Mouse (Mus musculus) midbrain, postnatal 0 days (tissue): ENCODE results near the gene Fam186a. TPM values are rescaled to one million over a fixed set of nuclear protein-coding genes. Genes with fewer than 3 reads are reported as not detected.
"Not testable (repeated sequence)": the region's sequence is repeated elsewhere in the genome, so short reads cannot be mapped to it uniquely, and the experiment has no call there.

Experiments used
- ATAC-seq: fragments of 200-750 bp; cut with Nextera tagmentation; 2 replicates; pipeline ENCODE4 v1.8.0; 2017; ENCODE audit warnings: moderate number of reproducible peaks, mild to moderate bottlenecking, moderate TSS enrichment, moderate library complexity; ENCODE audit not compliant: low FRiP score
- DNase-seq: peaks from one replicate; pipeline ENCODE4 v3.0.0-alpha.2; 2015; ENCODE audit warnings: low spot score
- H3K27ac ChIP-seq: fragments of 300-500 bp; sonication (generic); 2 replicates; pipeline ENCODE4 v1.5.1; 2014; ENCODE audit warnings: low read depth, mild to moderate bottlenecking, low read length, mixed read lengths
- H3K27me3 ChIP-seq: fragments of 300-500 bp; sonication (generic); 2 replicates; pipeline ENCODE4 v1.6.1; 2014; ENCODE audit warnings: low read length, control low read depth, mixed read lengths; ENCODE audit not compliant: insufficient read depth
- H3K36me3 ChIP-seq: fragments of 300-500 bp; sonication (generic); 2 replicates; pipeline ENCODE4 v1.6.1; 2014; ENCODE audit warnings: low read length, control low read depth, mixed read lengths; ENCODE audit not compliant: insufficient read depth
- H3K4me1 ChIP-seq: fragments of 300-500 bp; sonication (generic); 2 replicates; pipeline ENCODE4 v1.6.1; 2014; ENCODE audit warnings: mild to moderate bottlenecking, control low read depth, antibody characterized with exemption, low read length, mixed read lengths; ENCODE audit not compliant: insufficient read depth
- H3K4me2 ChIP-seq: fragments of 300-500 bp; sonication (generic); 2 replicates; pipeline ENCODE4 v1.6.1; 2014; ENCODE audit warnings: low read depth, mild to moderate bottlenecking, low read length, mixed read lengths; ENCODE audit not compliant: poor library complexity, severe bottlenecking
- H3K4me3 ChIP-seq: fragments of 300-500 bp; sonication (generic); 2 replicates; pipeline ENCODE4 v1.5.1; 2014; ENCODE audit warnings: low read depth, mild to moderate bottlenecking, low read length, moderate library complexity
- H3K9ac ChIP-seq: fragments of 300-500 bp; sonication (generic); replicated peaks from 2 replicates; pipeline ENCODE4 v1.6.1; 2014; ENCODE audit warnings: mild to moderate bottlenecking, low read length, moderate library complexity, mixed read lengths; ENCODE audit not compliant: poor library complexity, severe bottlenecking
- H3K9me3 ChIP-seq: fragments of 300-500 bp; sonication (generic); 2 replicates; pipeline ENCODE4 v1.6.1; 2016; ENCODE audit warnings: low read length, control low read depth
- CTCF ChIP-seq: IDR thresholded peaks from 2 replicates; pipeline ENCODE4 v1.5.1; 2016; ENCODE audit warnings: antibody characterized with exemption, mild to moderate bottlenecking
- WGBS: fragments of 180-500 bp; shearing (Covaris S2); extraction: QIAGEN DNeasy Blood & Tissue Kit; methylation state at CpG from one replicate; pipeline ENCODE4 v1.1.7; 2014; 5-methylcytosine and 5-hydroxymethylcytosine counted together
- polyA plus RNA-seq: library from polyadenylated mRNA; unstranded; fragments of >200 nt; fragmentation: Nextera tagmentation; extraction: Ambion mirVana; gene quantifications from 2 replicates; pipeline ENCODE4 v1.2.1, GENCODE M21; 2015
- total RNA-seq: library from RNA; depleted of rRNA; stranded (reverse); fragments of >200 nt; gene quantifications from 2 replicates; pipeline ENCODE4 v1.2.3, GENCODE M21; 2014

Fam186a gene
- total and polyA plus RNA-seq, 2 experiments from 2014 or later, result not detected

GRCm38 (mm10) chr15:99890412-99891236, 76.2 kb downstream of the Fam186a start:
- 60% methylated on average over 19 of the region's 19 CpGs for WGBS
- H3K27me3 ChIP-seq, result no peaks in the 10 kb centered on the region
- no peak overlapping the region for H3K27ac ChIP-seq
- DNase-seq, result no peak
- TF ChIP-seq CTCF, result no peak
- H3K4me2 ChIP-seq, result no peak overlapping the region
- no peaks in the 10 kb centered on the region for H3K36me3 ChIP-seq
- no peaks in the 10 kb centered on the region for H3K9me3 ChIP-seq
- no peak for ATAC-seq
- no peak overlapping the region for H3K4me3 ChIP-seq
- H3K4me1 ChIP-seq, result 0 out of 2 replicates have a peak, but pooled peaks cover 3% of the 10 kb centered on the region
- H3K9ac ChIP-seq, result no peak overlapping the region

- Histone ChIP-seq H3K9ac (no peak overlapping the region), H3K27ac (no peak overlapping the region), H3K9me3 (no peaks in the 10 kb centered on the region), H3K27me3 (no peaks in the 10 kb centered on the region), H3K4me2 (no peak overlapping the region), H3K4me1 (0 out of 2 replicates have a peak, but pooled peaks cover 3% of the 10 kb centered on the region), H3K4me3 (no peak overlapping the region), H3K36me3 (no peaks in the 10 kb centered on the region)
- 38% methylated on average over 8 of the region's 8 CpGs for WGBS
- ATAC-seq (no peak), DNase-seq (no peak)
- no peak for TF ChIP-seq CTCF
Measured at GRCm38 (mm10) chr15:99889275-99889874, 77.5 kb downstream of the Fam186a start.

- ATAC-seq, H3K4me2 ChIP-seq, H3K36me3 ChIP-seq, H3K4me1 ChIP-seq, H3K4me3 ChIP-seq, H3K27me3 ChIP-seq, H3K27ac ChIP-seq, DNase-seq, H3K9ac ChIP-seq, H3K9me3 ChIP-seq: not testable (repeated sequence)
- 99% methylated on average over 2 of the region's 2 CpGs for WGBS
Measured at GRCm38 (mm10) chr15:99887130-99887529, 79.7 kb downstream of the Fam186a start.

GRCm38 (mm10) chr15:99884038-99884437, 82.8 kb downstream of the Fam186a start:
- H3K9me3 ChIP-seq, result no peaks in the 10 kb centered on the region
- no peaks in the 10 kb centered on the region for H3K4me1 ChIP-seq
- TF ChIP-seq CTCF, result no peak
- no peak overlapping the region for H3K9ac ChIP-seq
- no peak for DNase-seq
- ATAC-seq, result no peak
- H3K27me3 ChIP-seq, result no peaks in the 10 kb centered on the region
- H3K36me3 ChIP-seq, result no peaks in the 10 kb centered on the region
- H3K4me2 ChIP-seq, result no peak overlapping the region
- no peak overlapping the region for H3K27ac ChIP-seq
- H3K4me3 ChIP-seq, result no peak overlapping the region
- 90% methylated on average over 12 of the region's 12 CpGs for WGBS

- H3K9me3 ChIP-seq, result no peaks in the 10 kb centered on the region
- WGBS, result 86% methylated on average over 5 of the region's 5 CpGs
- no peak overlapping the region for H3K9ac ChIP-seq
- H3K4me3 ChIP-seq, result no peak overlapping the region
- DNase-seq, result no peak
- no peak overlapping the region for H3K4me2 ChIP-seq
- H3K4me1 ChIP-seq, result peaks cover 12% of the 10 kb centered on the region; the same call in 1 of the 2 replicates
- no peak for ATAC-seq
- H3K36me3 ChIP-seq, result no peaks in the 10 kb centered on the region
- no peak overlapping the region for H3K27ac ChIP-seq
- TF ChIP-seq CTCF, result no peak
- H3K27me3 ChIP-seq, result no peaks in the 10 kb centered on the region
Measured at GRCm38 (mm10) chr15:99878541-99878940, 88.3 kb downstream of the Fam186a start.

- Histone ChIP-seq H3K4me3 (peak within 1 kb of the TSS; percentile 81), H3K9ac (peak within 1 kb of the TSS; percentile 70), H3K4me1 (peaks cover 12% of the 10 kb centered on the region; the same call in 1 of the 2 replicates), H3K4me2 (peak within 1 kb of the TSS; percentile 97), H3K9me3 (no peaks in the 10 kb centered on the region), H3K27ac (peak within 1 kb of the TSS; percentile 43), H3K36me3 (no peaks in the 10 kb centered on the region), H3K27me3 (no peaks in the 10 kb centered on the region)
- WGBS, result under 1% methylated on average over 31 of the region's 38 CpGs
- DNase-seq, result peak; percentile 94
- no peak for TF ChIP-seq CTCF
- peak; percentile 91 for ATAC-seq
Measured at GRCm38 (mm10) chr15:99875334-99875869, 91.5 kb downstream of the Fam186a start, which contains the start of gene Lima1. Gene Lima1, minus strand, starts transcription at chr15:99875456.
